Mouse (Mus musculus): ENCODE measurements around the gene Fubp3.
"Not testable (repeated sequence)": the region's sequence is repeated elsewhere in the genome, so short reads cannot be mapped to it uniquely, and the experiment has no call there.

Fubp3 gene

GRCm38 (mm10) chr2:31572051-31572914 lies at the start of gene Fubp3:
TSS of gene Fubp3 (plus strand) at chr2:31572651.
- peak; percentile 76 for DNase-seq (ENCODE audit: low spot score in 2 of 2)

DNA sequence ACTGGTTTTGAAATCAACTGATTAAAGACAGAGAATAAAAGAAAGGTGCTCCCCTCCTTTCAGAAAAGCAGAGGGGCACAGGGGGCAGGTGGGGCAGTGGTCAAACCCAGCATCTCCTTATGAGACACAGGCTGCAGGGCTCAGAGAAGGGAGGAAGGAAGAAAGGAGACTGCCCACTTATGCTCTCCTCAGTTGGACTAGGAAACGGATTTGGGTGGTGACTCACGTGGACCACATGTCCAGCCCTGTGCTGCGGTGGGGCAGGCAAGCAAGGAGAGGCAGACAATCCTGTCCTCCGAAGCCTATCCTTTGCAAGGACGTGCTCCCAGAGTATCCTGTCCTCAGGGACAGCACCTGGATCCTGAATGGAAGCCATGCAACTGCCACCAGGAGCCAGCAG lies 47.8 kb upstream of the Fubp3 start:
- no peak for DNase-seq (ENCODE audit: low spot score in 2 of 2)

GRCm38 (mm10) chr2:31525778-31526177 lies 46.7 kb upstream of the Fubp3 start:
- no peak for DNase-seq (ENCODE audit: low spot score in 2 of 2)

- DNase-seq (ENCODE audit: low spot score in 2 of 2), result no peak
Measured at GRCm38 (mm10) chr2:31530201-31530600, 42.2 kb upstream of the Fubp3 start.

- DNase-seq (ENCODE audit: low spot score in 2 of 2), result no peak
Measured at GRCm38 (mm10) chr2:31537054-31537453, 35.4 kb upstream of the Fubp3 start.

DNA sequence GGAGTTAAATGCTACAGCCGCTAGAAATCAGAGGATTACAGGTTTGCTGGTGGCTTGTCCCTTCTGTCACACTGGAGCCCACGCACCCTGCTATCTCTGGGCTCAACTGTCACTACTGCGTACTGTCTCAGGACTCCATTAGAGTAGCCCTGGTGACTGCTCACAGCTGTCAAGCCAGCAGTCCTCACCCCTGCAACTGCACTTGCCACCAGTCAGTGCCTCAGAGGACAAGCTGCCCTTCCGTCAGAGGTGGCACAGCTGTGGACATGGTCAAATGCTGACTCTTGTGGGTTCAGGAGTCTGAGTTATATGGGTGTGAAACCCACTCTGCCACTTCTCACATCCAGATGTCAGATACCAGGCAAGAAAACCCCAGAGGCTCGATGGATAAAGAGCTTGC lies 33.7 kb upstream of the Fubp3 start:
- no peak for DNase-seq (ENCODE audit: low spot score in 2 of 2)

DNA sequence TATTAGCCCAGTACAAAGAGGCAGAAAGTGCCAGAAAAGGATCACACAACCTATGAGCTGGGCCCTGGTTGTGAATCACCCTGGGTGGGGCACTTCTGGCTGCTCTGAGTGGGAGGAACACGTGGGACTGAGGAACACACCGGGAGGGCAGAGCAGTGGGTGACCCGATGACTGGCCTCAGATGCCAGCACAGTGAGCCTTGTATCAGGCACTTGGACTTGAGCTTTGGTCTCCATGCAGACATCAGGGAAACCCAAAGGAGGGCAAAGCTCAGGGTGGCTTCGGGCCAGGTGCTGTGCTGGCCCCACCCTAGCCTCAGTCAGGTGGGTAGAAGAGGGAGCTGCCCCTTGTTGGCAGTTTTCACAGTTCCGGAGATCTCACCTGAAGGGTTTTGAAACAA lies 30.9 kb upstream of the Fubp3 start:
- DNase-seq (ENCODE audit: low spot score in 2 of 2), result no peak

GRCm38 (mm10) chr2:31547726-31548125 lies 24.7 kb upstream of the Fubp3 start:
- no peak for DNase-seq (ENCODE audit: low spot score in 2 of 2)

DNA sequence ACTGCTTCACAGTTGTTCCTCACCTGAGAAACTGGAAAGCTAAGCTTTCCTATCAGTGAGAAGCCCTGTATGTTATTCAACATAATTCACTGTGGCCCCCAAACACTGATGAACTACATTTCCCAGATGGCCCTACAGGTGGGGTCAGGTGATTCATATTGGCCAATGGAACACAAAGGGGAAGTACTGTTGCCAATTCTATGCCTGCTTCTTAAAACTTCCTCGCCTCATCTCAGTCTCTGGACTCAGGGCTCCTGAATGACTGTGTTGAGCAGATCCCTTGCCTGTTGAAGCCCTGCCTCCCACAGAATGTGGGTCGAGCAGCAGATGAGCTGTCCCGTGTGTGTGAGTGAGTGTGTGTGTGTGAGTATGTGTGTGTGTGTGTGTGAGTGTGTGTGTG lies 21.9 kb upstream of the Fubp3 start:
- DNase-seq (ENCODE audit: low spot score in 2 of 2), result no peak

GRCm38 (mm10) chr2:31551351-31551750 lies 21.1 kb upstream of the Fubp3 start:
- DNase-seq (ENCODE audit: low spot score in 2 of 2), result not testable (repeated sequence)

DNA sequence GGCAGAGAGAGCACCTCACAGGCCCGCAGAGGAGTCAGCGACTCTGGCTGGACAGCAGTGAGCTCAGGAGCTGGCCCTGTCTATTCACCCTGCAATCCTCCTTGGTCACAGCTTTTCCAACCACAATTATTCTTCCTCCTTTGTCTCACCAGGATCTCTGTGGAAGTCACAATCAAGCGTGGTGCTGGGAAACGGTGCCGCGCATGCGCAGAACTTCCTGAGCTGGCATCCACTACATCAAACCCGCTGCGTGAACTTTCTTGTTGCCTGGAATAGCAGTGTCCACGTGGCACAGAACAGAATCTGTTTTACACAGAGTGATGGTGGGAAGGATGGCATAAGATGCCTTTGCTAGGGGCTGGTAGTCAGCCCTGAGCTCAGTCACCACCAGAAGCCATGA lies 20.5 kb upstream of the Fubp3 start:
- no peak for DNase-seq (ENCODE audit: low spot score in 2 of 2)

GRCm38 (mm10) chr2:31554619-31555018 lies 17.8 kb upstream of the Fubp3 start:
- DNase-seq (ENCODE audit: low spot score in 2 of 2), result no peak

- DNase-seq (ENCODE audit: low spot score in 2 of 2), result no peak
Measured at GRCm38 (mm10) chr2:31572915-31573635, 624 bp downstream of the Fubp3 start.

GRCm38 (mm10) chr2:31581617-31582016 lies 9.2 kb downstream of the Fubp3 start:
- DNase-seq (ENCODE audit: low spot score in 2 of 2), result no peak

DNA sequence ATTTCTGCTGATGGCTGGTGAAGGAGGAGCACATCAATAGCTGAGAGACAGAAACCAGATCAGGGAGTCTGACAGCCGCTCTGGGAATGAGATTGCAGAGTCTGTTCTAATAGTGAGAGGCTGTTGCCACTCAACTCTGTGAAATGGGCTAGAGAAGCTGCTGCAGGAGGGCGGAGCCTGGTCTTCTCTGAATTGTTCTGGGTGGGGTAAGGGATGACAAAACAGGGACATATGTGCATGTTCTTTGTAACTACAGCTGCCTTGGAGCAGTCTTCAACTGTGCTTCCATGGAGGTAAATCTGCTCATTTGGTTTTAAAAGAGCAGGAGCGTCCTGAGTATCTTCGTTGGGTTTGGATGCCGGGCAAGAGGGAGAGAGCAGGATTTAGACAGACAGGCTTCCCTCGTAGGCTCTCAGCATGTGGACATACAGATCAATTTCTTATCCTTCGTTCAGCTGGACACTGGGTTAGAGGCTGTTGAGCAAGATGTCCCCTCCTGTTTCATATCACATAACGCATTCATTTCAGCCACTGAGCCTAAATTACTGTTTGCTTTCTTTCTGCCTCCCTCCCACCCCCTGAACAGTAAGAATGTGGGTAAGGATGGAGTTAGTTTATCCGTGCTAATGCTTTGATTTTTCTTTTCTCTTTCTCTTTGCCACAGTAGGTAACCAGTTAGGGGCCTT lies 19.5 kb downstream of the Fubp3 start:
- DNase-seq (ENCODE audit: low spot score in 2 of 2), result no peak

- DNase-seq (ENCODE audit: low spot score in 2 of 2), result no peak
Measured at GRCm38 (mm10) chr2:31607555-31607954, 35.1 kb downstream of the Fubp3 start.

GRCm38 (mm10) chr2:31609859-31610261 lies 37.4 kb downstream of the Fubp3 start:
- no peak for DNase-seq (ENCODE audit: low spot score in 2 of 2)

- DNase-seq (ENCODE audit: low spot score in 2 of 2), result no peak
Measured at GRCm38 (mm10) chr2:31610922-31611321, 38.5 kb downstream of the Fubp3 start.

GRCm38 (mm10) chr2:31611400-31611799 lies 38.9 kb downstream of the Fubp3 start:
- no peak for DNase-seq (ENCODE audit: low spot score in 2 of 2)

- DNase-seq (ENCODE audit: low spot score in 2 of 2), result no peak
Measured at GRCm38 (mm10) chr2:31612627-31613026, 40.2 kb downstream of the Fubp3 start.

- no peak for DNase-seq (ENCODE audit: low spot score in 2 of 2)
Measured at GRCm38 (mm10) chr2:31613781-31614180, 41.3 kb downstream of the Fubp3 start.

GRCm38 (mm10) chr2:31618484-31619161 lies 46.2 kb downstream of the Fubp3 start:
- DNase-seq (ENCODE audit: low spot score in 2 of 2), result no peak
